Mouse (Mus musculus): ENCODE results near the gene Arhgap10.

- TF ChIP-seq GATA1 (IDR thresholded peaks at IDR 0.05; ENCODE audit: borderline replicate concordance, low read length) (no peak), FLI1 (IDR thresholded peaks at IDR 0.05; ENCODE audit: low read length) (no peak)
These were observed 705 bp upstream of the Arhgap10 start for GRCm38 (mm10) chr8:77518201-77519115.

All from megakaryocyte, embryonic 14.5 days (primary cell).